9 mouse cellular contexts compared by ENCODE assay signal in the genomic region with DNA sequence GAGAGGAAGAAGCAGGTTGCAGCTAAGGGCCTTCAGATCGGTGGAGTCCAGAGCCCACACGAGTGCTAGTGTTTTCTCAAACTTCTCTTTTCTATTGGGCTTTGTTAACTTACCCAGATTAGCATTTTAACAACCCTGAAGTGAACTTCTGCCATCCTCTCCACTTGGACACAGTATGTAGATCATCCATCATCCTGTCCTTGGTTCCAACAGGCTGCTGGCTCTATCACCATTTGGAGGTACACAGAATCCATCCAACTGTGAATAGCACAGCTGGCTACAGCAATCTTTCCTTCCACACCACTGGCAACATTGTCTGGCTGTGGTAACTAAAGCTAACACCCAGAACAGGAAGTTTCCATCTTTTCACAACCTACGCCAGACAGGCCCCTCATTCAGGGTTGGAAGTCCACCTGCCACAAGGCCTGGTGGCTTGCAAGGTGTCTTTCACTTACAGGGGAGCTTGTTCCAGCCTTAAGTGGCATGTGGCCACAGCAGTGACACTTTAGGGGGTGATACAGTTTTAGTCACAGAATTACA.
A peak's percentile ranks its signal among the peaks of the same experiment; 100 is the strongest.
DNase-seq lines count a peak whose midpoint lies in the region; ATAC-seq lines count a peak whose summit lies in the region.
"Had no signal": no experiment of that assay in that cellular context is flagged by ENCODE, and none has a peak within 500 bp of the region (broad histone marks: within the 10 kb centered on the region; RNA-seq: fewer than 3 reads in every experiment).

No protein-coding gene starts in this region.

- H3K4me1 ChIP-seq in lung, embryonic 15.5 days, result peaks cover 42% of the 10 kb centered on the region
- H3K4me1 ChIP-seq in limb, embryonic 15.5 days, result peaks cover 28% of the 10 kb centered on the region; the same call in 1 of the 2 replicates
- H3K4me1 ChIP-seq in neural tube, embryonic 15.5 days, result peaks cover 83% of the 10 kb centered on the region

- no peak for ATAC-seq in lung, embryonic 15.5 days (ENCODE audit: borderline replicate concordance, extremely low read depth, low FRiP score, low TSS enrichment)
- no peak for ATAC-seq in limb, embryonic 15.5 days (ENCODE audit: insufficient number of reproducible peaks, low FRiP score, low TSS enrichment, low read depth)
- ATAC-seq in neural tube, embryonic 15.5 days (ENCODE audit: low FRiP score), result no peak

- peak; percentile 17 for DNase-seq in cerebellum, adult 9-10 months
- DNase-seq in cerebellum, postnatal 4 days (ENCODE audit: low spot score in 2 of 2), result no peak
- DNase-seq in lung, adult 18-20 months, result no peak
- no peak for DNase-seq in adrenal gland, postnatal 25 days
- DNase-seq in kidney, postnatal 25 days, result no peak
- DNase-seq: cerebellum, adult 11-12 months had no signal

- H3K27ac ChIP-seq in lung, embryonic 15.5 days, result no peak overlapping the region
- H3K27ac ChIP-seq in limb, embryonic 15.5 days, result no peak overlapping the region
- H3K27ac ChIP-seq in neural tube, embryonic 15.5 days (replicated peaks), result peak overlapping the region; percentile 98

- 36% methylated on average over 3 of the region's 3 CpGs for WGBS in lung, embryonic 15.5 days
- WGBS in limb, embryonic 15.5 days, result 61% methylated on average over 3 of the region's 3 CpGs
- WGBS in neural tube, embryonic 15.5 days, result 21% methylated on average over 3 of the region's 3 CpGs

- no peaks in the 10 kb centered on the region for H3K9me3 ChIP-seq in lung, embryonic 15.5 days
- no peaks in the 10 kb centered on the region for H3K9me3 ChIP-seq in limb, embryonic 15.5 days
- H3K9me3 ChIP-seq in neural tube, embryonic 15.5 days (replicated peaks), result no peaks in the 10 kb centered on the region

- no peak overlapping the region for H3K9ac ChIP-seq in lung, embryonic 15.5 days
- no peak overlapping the region for H3K9ac ChIP-seq in limb, embryonic 15.5 days
- no peak overlapping the region for H3K9ac ChIP-seq in neural tube, embryonic 15.5 days (replicated peaks)

- peak overlapping the region; percentile 80 for H3K4me3 ChIP-seq in lung, embryonic 15.5 days
- 0 out of 2 replicates have a peak overlapping the region, but pooled peaks have one; percentile 3 for H3K4me3 ChIP-seq in limb, embryonic 15.5 days
- H3K4me3 ChIP-seq in neural tube, embryonic 15.5 days (replicated peaks), result peak overlapping the region; percentile 65

- H3K4me2 ChIP-seq in lung, embryonic 15.5 days, result peak overlapping the region; percentile 90
- no peak overlapping the region for H3K4me2 ChIP-seq in limb, embryonic 15.5 days
- H3K4me2 ChIP-seq in neural tube, embryonic 15.5 days, result peak overlapping the region; percentile 85

- H3K36me3 ChIP-seq in lung, embryonic 15.5 days, result no peaks in the 10 kb centered on the region
- no peaks in the 10 kb centered on the region for H3K36me3 ChIP-seq in limb, embryonic 15.5 days
- no peaks in the 10 kb centered on the region for H3K36me3 ChIP-seq in neural tube, embryonic 15.5 days

- peaks cover 7% of the 10 kb centered on the region; the same call in 1 of the 2 replicates for H3K27me3 ChIP-seq in lung, embryonic 15.5 days
- peaks cover 14% of the 10 kb centered on the region; the same call in 1 of the 2 replicates for H3K27me3 ChIP-seq in limb, embryonic 15.5 days
- H3K27me3 ChIP-seq in neural tube, embryonic 15.5 days (replicated peaks), result no peaks in the 10 kb centered on the region

Comparison
In these comparisons a context has a peak if more than half of its experiments do, and no peak if none do; other contexts are left out.
1. H3K4me3 ChIP-seq: peak in every context shown above with its lines; median percentile 80 in lung, embryonic 15.5 days; 65 in neural tube, embryonic 15.5 days; 3 in limb, embryonic 15.5 days.